Comparison of ENCODE assay signal across 7 mouse cellular contexts in genomic region chr4:97774446-97774950, GRCm38 (mm10). TPM values are rescaled to one million over a fixed set of nuclear protein-coding genes. Genes with fewer than 3 reads are reported as not detected.
A peak's percentile ranks its signal among the peaks of the same experiment; 100 is the strongest.
DNase-seq lines count a peak whose midpoint lies in the region; ATAC-seq and TF ChIP-seq lines count a peak whose summit lies in the region.

No protein-coding gene starts in this region.

- peak; percentile 71 for DNase-seq in lung, embryonic 14.5 days
- no peak for DNase-seq in lung, postnatal 25 days (ENCODE audit: low spot score)
- no peak for DNase-seq in forebrain, embryonic 14.5 days (ENCODE audit: low spot score)
- no peak for DNase-seq in thymus, postnatal 4 days
- no peak for DNase-seq in embryo, embryonic 9.5 days (ENCODE audit: extremely low spot score)

- H3K36me3 ChIP-seq in lung, embryonic 14.5 days (ENCODE audit: insufficient read depth), result no peaks in the 10 kb centered on the region
- no peaks in the 10 kb centered on the region for H3K36me3 ChIP-seq in forebrain, embryonic 14.5 days (ENCODE audit: control insufficient read depth, insufficient read depth, low read length)
- no peaks in the 10 kb centered on the region for H3K36me3 ChIP-seq in limb, embryonic 12.5 days
- H3K36me3 ChIP-seq in stomach, embryonic 14.5 days (ENCODE audit: control insufficient read depth, insufficient read depth, low read length), result no peaks in the 10 kb centered on the region

- WGBS in lung, embryonic 14.5 days, result 10% methylated on average over 4 of the region's 4 CpGs
- 12% methylated on average over 4 of the region's 4 CpGs for WGBS in forebrain, embryonic 14.5 days
- 14% methylated on average over 4 of the region's 4 CpGs for WGBS in limb, embryonic 12.5 days
- WGBS in stomach, embryonic 14.5 days, result 13% methylated on average over 4 of the region's 4 CpGs

- ATAC-seq in lung, embryonic 14.5 days (ENCODE audit: insufficient read depth), result no peak
- ATAC-seq in forebrain, embryonic 14.5 days, result no peak
- ATAC-seq in limb, embryonic 12.5 days (ENCODE audit: insufficient number of reproducible peaks, insufficient read depth, low FRiP score, low TSS enrichment, low read depth), result no peak
- ATAC-seq in stomach, embryonic 14.5 days (ENCODE audit: insufficient number of reproducible peaks, insufficient read depth, low FRiP score, low read depth), result no peak

- TF ChIP-seq CTCF in lung, embryonic 14.5 days (IDR thresholded peaks at IDR 0.05; ENCODE audit: low read depth), result no peak

- peak overlapping the region; percentile 96 for H3K4me3 ChIP-seq in lung, embryonic 14.5 days (ENCODE audit: low read depth, low read length)
- H3K4me3 ChIP-seq in forebrain, embryonic 14.5 days (ENCODE audit: low read depth, low read length), result peak overlapping the region; percentile 92
- peak overlapping the region; percentile 96 for H3K4me3 ChIP-seq in limb, embryonic 12.5 days (replicated peaks)
- peak overlapping the region; percentile 90 for H3K4me3 ChIP-seq in stomach, embryonic 14.5 days (ENCODE audit: low read depth, low read length)

- H3K4me1 ChIP-seq in lung, embryonic 14.5 days (ENCODE audit: insufficient read depth), result peaks cover 9% of the 10 kb centered on the region
- H3K4me1 ChIP-seq in forebrain, embryonic 14.5 days (ENCODE audit: control insufficient read depth, insufficient read depth, low read length), result peaks cover 24% of the 10 kb centered on the region
- peaks cover 27% of the 10 kb centered on the region for H3K4me1 ChIP-seq in limb, embryonic 12.5 days (replicated peaks)
- peaks cover 12% of the 10 kb centered on the region; the same call in 1 of the 2 replicates for H3K4me1 ChIP-seq in stomach, embryonic 14.5 days (ENCODE audit: control insufficient read depth, insufficient read depth, low read length)

- peak overlapping the region; percentile 98 for H3K27ac ChIP-seq in lung, embryonic 14.5 days (ENCODE audit: low read depth)
- H3K27ac ChIP-seq in forebrain, embryonic 14.5 days (ENCODE audit: low read depth, low read length), result peak overlapping the region; percentile 80
- H3K27ac ChIP-seq in limb, embryonic 12.5 days, result peak overlapping the region; percentile 99
- peak overlapping the region; percentile 98 for H3K27ac ChIP-seq in stomach, embryonic 14.5 days (ENCODE audit: low read length)

- no peaks in the 10 kb centered on the region for H3K9me3 ChIP-seq in lung, embryonic 14.5 days (ENCODE audit: low read depth, low read length)
- H3K9me3 ChIP-seq in forebrain, embryonic 14.5 days (replicated peaks; ENCODE audit: control insufficient read depth, low read length), result no peaks in the 10 kb centered on the region
- H3K9me3 ChIP-seq in limb, embryonic 12.5 days, result no peaks in the 10 kb centered on the region
- no peaks in the 10 kb centered on the region for H3K9me3 ChIP-seq in stomach, embryonic 14.5 days (ENCODE audit: control insufficient read depth, low read depth, low read length)

- H3K4me2 ChIP-seq in lung, embryonic 14.5 days, result peak overlapping the region; percentile 91
- H3K4me2 ChIP-seq in forebrain, embryonic 14.5 days (ENCODE audit: low read length), result peak overlapping the region; percentile 83
- H3K4me2 ChIP-seq in limb, embryonic 12.5 days, result peak overlapping the region; percentile 83
- H3K4me2 ChIP-seq in stomach, embryonic 14.5 days (replicated peaks; ENCODE audit: low read depth, low read length), result peak overlapping the region; percentile 77

- H3K9ac ChIP-seq in lung, embryonic 14.5 days, result peak overlapping the region; percentile 99
- H3K9ac ChIP-seq in forebrain, embryonic 14.5 days (ENCODE audit: low read length), result peak overlapping the region; percentile 33
- H3K9ac ChIP-seq in limb, embryonic 12.5 days (replicated peaks), result peak overlapping the region; percentile 100
- H3K9ac ChIP-seq in stomach, embryonic 14.5 days (replicated peaks; ENCODE audit: low read depth, low read length), result peak overlapping the region; percentile 33

- H3K27me3 ChIP-seq in lung, embryonic 14.5 days (ENCODE audit: insufficient read depth, low read length), result no peaks in the 10 kb centered on the region
- H3K27me3 ChIP-seq in forebrain, embryonic 14.5 days (replicated peaks; ENCODE audit: control insufficient read depth, insufficient read depth, low read length), result no peaks in the 10 kb centered on the region
- no peaks in the 10 kb centered on the region for H3K27me3 ChIP-seq in limb, embryonic 12.5 days
- no peaks in the 10 kb centered on the region for H3K27me3 ChIP-seq in stomach, embryonic 14.5 days (ENCODE audit: control insufficient read depth, insufficient read depth, low read length)

RNA-seq across cellular contexts. Expression of gene Nfia, which starts 2.0 kb away (rescaled TPM):
- polyA plus RNA-seq in lung, embryonic 14.5 days (2014; fragmentation: Nextera tagmentation; extraction: Ambion mirVana), result 48.2 and 53.5 TPM in 2 replicates
- polyA plus RNA-seq in forebrain, embryonic 14.5 days (2014; fragmentation: Nextera tagmentation; extraction: Ambion mirVana), result 71.5 and 85.9 TPM in 2 replicates
- 53.9 and 56.7 TPM in 2 replicates for polyA plus RNA-seq in limb, embryonic 12.5 days (2016; fragmentation: Nextera tagmentation; extraction: Ambion mirVana)
- polyA plus RNA-seq in stomach, embryonic 14.5 days (2014; fragmentation: Nextera tagmentation; extraction: Ambion mirVana), result 73.9 and 78.4 TPM in 2 replicates

RNA-seq across cellular contexts. Expression of gene E130114P18Rik, which starts 3.4 kb away (rescaled TPM):
- polyA plus RNA-seq in lung, embryonic 14.5 days (2014; fragmentation: Nextera tagmentation; extraction: Ambion mirVana), result 0.84 and 0.85 TPM in 2 replicates
- 48.7 and 62.9 TPM in 2 replicates for polyA plus RNA-seq in forebrain, embryonic 14.5 days (2014; fragmentation: Nextera tagmentation; extraction: Ambion mirVana)
- 5.4 and 6.4 TPM in 2 replicates for polyA plus RNA-seq in limb, embryonic 12.5 days (2016; fragmentation: Nextera tagmentation; extraction: Ambion mirVana)
- 5.7 and 6.3 TPM in 2 replicates for polyA plus RNA-seq in stomach, embryonic 14.5 days (2014; fragmentation: Nextera tagmentation; extraction: Ambion mirVana)

Comparison
In these comparisons a context has a peak if more than half of its experiments do, and no peak if none do; other contexts are left out.
1. H3K9ac ChIP-seq: peak in every context shown above with its lines; median percentile 100 in limb, embryonic 12.5 days; 99 in lung, embryonic 14.5 days; 33 in forebrain, embryonic 14.5 days; 33 in stomach, embryonic 14.5 days.